Mouse (Mus musculus) heart, adult 2 months (tissue): ENCODE results near the gene Fgf18.

Experiments
- CTCF ChIP-seq: fragments of 200-600 bp; IDR thresholded peaks from 2 replicates; pipeline ENCODE4 v1.8.1; 2022; ENCODE audit warnings: antibody characterized with exemption, mild to moderate bottlenecking, moderate library complexity
- EP300 ChIP-seq: fragments of 200-500 bp; IDR thresholded peaks from 2 replicates; pipeline ENCODE4 v1.6.1; 2011; ENCODE audit warnings: low read depth, low read length, control low read depth; ENCODE audit not compliant: insufficient read depth

GRCm38 (mm10) chr11:33112407-33112806 lies 34.8 kb downstream of the Fgf18 start:
- TF ChIP-seq CTCF (no peak), EP300 (no peak)
